Mouse (Mus musculus) cerebellum, postnatal 4 days (tissue): ENCODE results near the gene C2cd4c.

Experiments
- DNase-seq, 2 experiments: peaks; one replicate each; pipeline ENCODE4 v3.0.0; 2022; ENCODE audit warnings: low spot score in 2 of 2, mixed read lengths in 1 of 2

The C2cd4c gene

GRCm38 (mm10) chr10:79612192-79613135, 1.4 kb downstream of the C2cd4c start:
- DNase-seq: peak in 1 of 2 experiments; percentile 57

- DNase-seq: no peak
Measured at GRCm38 (mm10) chr10:79611296-79611695, 2.5 kb downstream of the C2cd4c start.

GRCm38 (mm10) chr10:79609276-79609675, 4.5 kb downstream of the C2cd4c start:
- DNase-seq: no peak

DNA sequence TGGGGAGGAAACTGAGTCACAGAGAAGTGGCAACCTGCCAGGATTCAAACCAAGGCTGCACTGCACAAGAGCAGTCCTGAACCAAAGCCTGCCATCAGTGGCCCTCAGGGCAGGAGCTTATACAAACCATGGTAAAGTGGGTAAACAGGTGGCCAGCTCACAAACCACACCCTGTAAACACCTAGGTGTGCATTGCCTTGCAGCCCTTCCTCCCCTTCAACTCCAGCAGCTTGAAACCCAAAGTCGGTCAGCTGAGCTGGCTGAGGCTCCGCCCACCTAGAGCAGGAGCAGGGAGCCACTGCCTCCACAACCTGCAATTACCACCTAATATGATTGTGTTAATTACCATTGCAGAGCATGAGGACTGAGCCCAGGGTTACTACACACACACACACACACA, 5.9 kb downstream of the C2cd4c start:
- DNase-seq: no peak

GRCm38 (mm10) chr10:79606537-79606936, 7.3 kb downstream of the C2cd4c start:
- no peak for DNase-seq

DNA sequence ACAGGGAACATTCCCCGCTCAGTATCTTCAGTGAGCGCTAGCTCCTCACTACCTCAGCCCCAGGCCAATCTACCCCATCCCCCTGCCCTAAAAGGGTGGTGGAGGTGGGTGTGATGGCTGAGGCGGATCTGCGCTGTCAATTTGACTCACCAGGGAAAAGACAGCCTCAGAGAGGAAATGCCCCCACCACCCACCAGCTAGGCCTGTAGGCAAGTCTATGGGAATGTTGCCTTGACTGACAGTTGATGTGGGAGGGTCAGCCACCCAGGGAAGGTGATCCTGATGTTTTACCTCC, 15.9 kb downstream of the C2cd4c start:
- DNase-seq: no peak

- no peak for DNase-seq
Measured at GRCm38 (mm10) chr10:79597051-79597935, 16.5 kb downstream of the C2cd4c start.

DNA sequence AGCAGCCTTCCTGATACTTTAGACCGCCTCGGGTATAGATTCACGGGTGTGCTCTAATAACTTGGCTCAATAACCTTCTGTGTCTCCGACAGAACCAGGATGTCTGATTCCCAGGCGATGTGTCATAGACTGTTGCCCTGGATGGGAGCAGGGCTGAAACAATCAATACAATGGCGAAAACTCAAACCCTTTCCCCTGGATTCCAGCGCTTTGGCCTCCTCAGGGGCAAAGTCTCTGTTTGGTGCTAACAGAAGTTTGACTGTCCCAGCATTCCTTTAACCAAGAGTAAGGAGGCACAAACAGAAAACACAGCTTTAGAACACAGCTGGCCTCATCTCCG, 18.3 kb downstream of the C2cd4c start:
- no peak for DNase-seq

DNA sequence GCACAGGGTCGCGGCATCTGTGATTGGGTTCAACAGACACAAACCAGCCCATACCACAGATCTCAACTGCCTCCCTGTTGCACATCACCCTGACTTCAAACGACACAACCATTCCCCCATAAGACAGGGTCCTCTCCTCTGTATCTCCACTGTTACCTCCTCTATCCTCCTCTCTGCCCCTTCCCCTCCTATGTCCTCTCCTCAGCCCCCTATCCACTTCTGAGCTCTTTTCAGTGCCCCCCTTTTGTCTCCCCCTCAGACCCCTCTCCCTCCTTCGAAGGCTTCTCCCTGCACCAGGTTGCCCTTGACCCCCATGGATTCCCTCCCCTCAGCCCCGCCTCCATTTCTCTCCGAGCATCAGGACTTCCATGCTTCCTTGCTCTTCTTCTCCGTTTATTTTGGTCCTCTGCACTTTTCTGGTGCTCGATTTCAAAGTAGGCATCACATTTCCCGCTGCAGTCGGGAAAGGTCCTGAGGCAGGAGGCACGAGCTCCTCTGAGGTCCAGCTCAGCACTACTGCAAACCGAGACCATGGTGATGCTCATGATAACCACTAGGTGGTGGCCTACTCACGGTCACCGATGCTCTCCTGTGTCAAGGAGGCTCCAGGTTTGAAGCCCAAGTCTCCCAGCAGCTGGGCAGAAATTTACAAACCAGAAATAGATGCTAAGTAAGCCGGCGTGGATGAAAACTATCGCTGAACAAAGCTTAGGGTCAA, 18.8 kb downstream of the C2cd4c start:
- DNase-seq: peak in 1 of 2 experiments; percentile 67

DNA sequence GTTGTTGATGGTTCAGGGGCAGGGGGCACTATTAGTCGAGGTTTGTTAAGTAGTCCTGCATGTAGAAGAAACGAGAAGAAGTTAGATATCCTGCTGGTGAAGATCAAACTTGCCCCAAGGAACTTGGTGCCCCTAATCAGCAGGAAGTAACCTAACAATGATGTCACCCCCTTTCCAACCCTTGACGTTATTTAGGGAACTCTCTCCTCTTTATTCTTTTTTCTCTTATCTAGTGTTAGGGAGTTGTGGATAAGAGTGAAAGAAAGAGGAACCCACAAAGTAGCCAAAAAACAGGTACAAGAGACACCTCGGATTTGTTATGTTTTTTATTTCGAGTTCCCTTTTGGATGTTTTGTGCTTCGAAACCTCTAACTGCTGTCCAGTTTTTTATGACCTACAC, 19.7 kb downstream of the C2cd4c start:
- DNase-seq: no peak

GRCm38 (mm10) chr10:79590702-79591101, 23.1 kb downstream of the C2cd4c start:
- no peak for DNase-seq

DNA sequence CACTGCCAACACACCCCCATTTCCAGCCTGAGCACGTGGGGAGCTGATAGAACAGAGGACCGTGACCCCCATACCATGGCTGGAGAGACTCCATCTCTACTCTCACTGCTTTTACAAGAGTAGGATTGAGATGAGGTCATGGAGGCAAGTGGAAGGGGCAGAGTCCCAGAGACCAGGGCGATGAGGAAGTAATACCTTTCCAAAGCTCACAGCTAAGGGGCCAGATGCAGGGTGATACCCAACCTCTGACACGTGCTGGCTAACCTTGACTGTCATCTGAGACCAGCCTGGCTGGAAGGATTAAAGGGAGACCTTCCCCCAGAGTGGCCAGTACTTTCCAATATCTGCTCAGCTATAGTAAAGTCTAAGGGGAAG, 26.1 kb downstream of the C2cd4c start:
- DNase-seq: no peak

GRCm38 (mm10) chr10:79587061-79587751, 26.6 kb downstream of the C2cd4c start, which contains the start of gene Theg:
Theg (minus strand) TSS chr10:79587331.
- no peak for DNase-seq

GRCm38 (mm10) chr10:79586243-79586642, 27.6 kb downstream of the C2cd4c start:
- DNase-seq: no peak

- DNase-seq: no peak
Measured at GRCm38 (mm10) chr10:79585723-79586122, 28.1 kb downstream of the C2cd4c start.

DNA sequence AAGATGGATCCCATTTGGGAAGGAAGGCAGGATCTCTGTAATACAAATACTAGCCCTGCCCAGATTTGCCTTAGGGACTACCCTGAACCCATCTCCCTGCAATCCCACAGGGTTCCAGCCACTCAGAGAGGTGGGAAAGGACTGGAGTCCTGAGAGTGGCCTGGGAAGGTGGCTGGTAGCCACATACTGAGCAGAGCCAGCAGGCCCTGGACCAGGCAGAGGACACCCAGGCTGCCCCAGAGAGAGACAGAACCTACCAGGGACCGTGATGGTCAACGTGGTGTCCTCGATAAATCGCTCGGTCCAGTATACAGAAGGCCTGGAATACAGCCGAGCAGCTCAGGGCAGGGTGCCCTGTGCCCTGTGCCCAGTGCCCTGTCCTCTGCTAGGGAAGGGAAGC, 28.7 kb downstream of the C2cd4c start:
- DNase-seq: no peak

- DNase-seq: no peak
Measured at GRCm38 (mm10) chr10:79584426-79584825, 29.4 kb downstream of the C2cd4c start.

GRCm38 (mm10) chr10:79584021-79584420, 29.8 kb downstream of the C2cd4c start:
- DNase-seq: no peak

DNA sequence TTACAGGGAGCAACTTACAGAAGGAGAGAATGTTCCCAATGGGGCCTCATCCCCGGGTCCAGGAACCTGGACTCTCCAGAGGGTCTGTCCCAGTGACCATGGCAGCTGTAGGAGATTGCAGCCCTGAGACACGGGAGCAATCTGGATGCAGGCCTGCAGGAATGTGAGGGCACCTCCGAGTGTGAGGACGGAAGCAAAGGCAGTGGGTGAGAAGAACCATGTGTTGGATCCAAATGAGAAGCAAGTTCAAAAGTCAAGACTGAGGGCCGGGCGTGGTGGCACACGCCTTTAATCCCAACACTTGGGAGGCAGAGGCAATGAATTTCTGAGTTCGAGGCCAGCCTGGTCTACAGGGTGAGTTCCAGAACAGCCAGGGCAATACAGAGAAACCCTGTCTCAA, 32.3 kb downstream of the C2cd4c start:
- DNase-seq: no peak

- peak; percentile 46 to 81 for DNase-seq
Measured at GRCm38 (mm10) chr10:79580811-79581210, 33.0 kb downstream of the C2cd4c start.

DNA sequence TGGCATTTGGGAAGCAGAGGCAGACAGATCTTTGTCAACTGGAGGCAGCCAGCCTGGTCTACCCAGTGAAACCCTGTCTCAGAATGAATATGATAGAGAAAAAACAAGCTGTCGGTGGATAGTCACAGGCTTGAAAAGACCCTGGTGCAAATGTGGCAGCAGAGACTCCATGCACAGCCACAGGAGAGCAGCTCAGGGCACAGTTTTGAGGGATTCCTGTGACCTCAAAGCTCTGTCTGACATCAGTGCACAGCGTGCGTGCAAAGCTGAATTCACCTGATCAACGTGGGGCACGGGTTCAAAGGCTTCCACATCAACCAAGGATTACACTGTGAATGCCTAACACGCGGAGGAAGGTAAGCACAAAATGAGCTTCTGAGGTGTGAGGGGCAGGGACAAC, 33.5 kb downstream of the C2cd4c start:
- DNase-seq: no peak

DNA sequence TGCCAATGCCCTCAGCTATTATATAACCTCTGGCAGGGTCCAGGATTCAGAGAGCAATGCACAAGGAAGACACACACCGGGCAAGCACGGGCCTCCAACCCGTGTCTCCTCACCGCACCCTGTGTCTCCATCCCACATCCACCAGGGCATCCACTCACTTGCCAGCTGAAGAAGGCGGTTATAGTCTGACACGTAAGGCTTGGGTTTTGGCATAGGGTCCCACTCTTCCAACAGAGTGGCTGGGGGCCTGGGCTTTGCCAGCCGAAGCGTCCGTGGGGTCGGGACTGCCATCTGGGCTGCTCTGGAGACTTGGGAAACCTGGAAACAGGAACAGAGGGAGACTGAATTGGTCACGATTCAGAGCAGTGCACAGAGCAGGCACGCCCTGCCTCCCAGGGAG, 34.0 kb downstream of the C2cd4c start:
- no peak for DNase-seq
